Comparison of ENCODE assay signal across 9 mouse cellular contexts in the genomic region with DNA sequence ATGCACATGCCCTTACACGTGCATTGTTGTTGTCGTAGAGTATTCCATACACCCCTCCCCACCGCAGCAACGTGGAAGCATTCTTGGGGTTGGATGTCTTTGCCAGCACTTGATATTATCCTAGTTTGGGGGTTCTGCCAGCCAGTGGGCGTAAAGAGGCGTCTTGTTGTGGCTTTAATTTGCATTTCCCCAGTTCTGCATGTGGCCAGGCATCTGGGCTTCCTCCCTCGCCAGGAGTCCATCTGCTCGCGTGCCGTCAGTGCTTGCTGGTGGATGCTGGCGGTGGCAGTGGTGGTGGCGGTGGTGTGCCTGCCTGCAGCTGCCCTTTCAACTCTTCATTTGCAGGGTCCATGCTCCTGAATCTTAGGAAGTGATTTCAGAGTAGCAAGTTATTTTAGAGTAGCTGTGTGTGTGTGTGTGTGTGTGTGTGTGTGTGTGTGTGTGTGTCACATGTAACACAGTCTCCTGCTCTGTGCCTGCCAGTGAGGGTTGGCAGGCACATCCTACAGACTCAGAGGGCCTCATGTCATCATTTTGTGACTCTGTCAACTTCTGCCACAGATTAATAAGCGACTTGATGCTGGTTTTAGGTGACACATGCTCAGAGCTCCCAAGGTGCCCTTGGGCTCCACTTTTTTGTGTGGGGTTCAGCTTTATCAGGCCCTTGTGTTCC. TPM values are rescaled to one million over a fixed set of nuclear protein-coding genes. Genes with fewer than 3 reads are reported as not detected.
DNase-seq lines count a peak whose midpoint lies in the region; ATAC-seq and TF ChIP-seq lines count a peak whose summit lies in the region.
"Had no signal": no experiment of that assay in that cellular context is flagged by ENCODE, and none has a peak within 500 bp of the region (broad histone marks: within the 10 kb centered on the region; RNA-seq: fewer than 3 reads in every experiment).

No protein-coding gene starts in this region.

- WGBS in forebrain, embryonic 12.5 days: 72% methylated on average over 13 of the region's 13 CpGs
- 83% methylated on average over 13 of the region's 13 CpGs for WGBS in forebrain, embryonic 10.5 days

- no peak for ATAC-seq in forebrain, embryonic 12.5 days (ENCODE audit: low FRiP score)
- ATAC-seq in monocyte, adult 5-6 weeks (replicated peaks; ENCODE audit: insufficient number of reproducible peaks, low FRiP score, low TSS enrichment, poor library complexity, severe bottlenecking): no peak

- no peak overlapping the region for H3K4me3 ChIP-seq in forebrain, embryonic 12.5 days (replicated peaks)
- no peak overlapping the region for H3K4me3 ChIP-seq in forebrain, embryonic 10.5 days
- H3K4me3 ChIP-seq in CH12.LX (replicated peaks in 1 of 3; ENCODE audit: low read depth in 2 of 3, low read length in 2 of 3, poor library complexity in 1 of 3): no peak overlapping the region

- H3K4me1 ChIP-seq in forebrain, embryonic 12.5 days: peaks cover 18% of the 10 kb centered on the region
- peaks cover 9% of the 10 kb centered on the region for H3K4me1 ChIP-seq in forebrain, embryonic 10.5 days
- H3K4me1 ChIP-seq in CH12.LX (ENCODE audit: control insufficient read depth in 1 of 2, insufficient read depth in 2 of 2): no peaks in the 10 kb centered on the region; a peak in 1 of 4 replicates

- TF ChIP-seq RAD21 in CH12.LX (IDR thresholded peaks at IDR 0.05; ENCODE audit: low read depth, low read length): no peak

- H3K9me3 ChIP-seq in forebrain, embryonic 12.5 days: no peaks in the 10 kb centered on the region
- H3K9me3 ChIP-seq in forebrain, embryonic 10.5 days: no peaks in the 10 kb centered on the region
- no peaks in the 10 kb centered on the region for H3K9me3 ChIP-seq in CH12.LX (replicated peaks; ENCODE audit: low read length)

- no peak for DNase-seq in forebrain, embryonic 10.5 days (ENCODE audit: extremely low spot score, low spot score)
- DNase-seq in CH12.LX (ENCODE audit: extremely low read depth): no peak
- DNase-seq in frontal cortex, postnatal 10 days (ENCODE audit: low spot score in 2 of 2): peak; percentile 71 to 79
- peak; percentile 77 to 96 for DNase-seq in left cerebral cortex, adult 9 months (ENCODE audit: low spot score in 2 of 2)
- DNase-seq in ovary, postnatal 10 days (ENCODE audit: low spot score): no peak
- DNase-seq in c-Kit-positive CD71-positive TER-119-positive erythroid progenitor cells, embryonic 14.5 days (ENCODE audit: low spot score): no peak
- DNase-seq: kidney, postnatal 10 days had no signal

- no peaks in the 10 kb centered on the region for H3K27me3 ChIP-seq in forebrain, embryonic 12.5 days
- no peaks in the 10 kb centered on the region for H3K27me3 ChIP-seq in forebrain, embryonic 10.5 days (ENCODE audit: poor library complexity, severe bottlenecking)
- H3K27me3 ChIP-seq in CH12.LX (replicated peaks): peaks cover 74% of the 10 kb centered on the region

- no peaks in the 10 kb centered on the region for H3K79me2 ChIP-seq in CH12.LX (replicated peaks; ENCODE audit: control insufficient read depth, extremely low read depth, insufficient read depth, poor library complexity, severe bottlenecking)

- no peak overlapping the region for H3K4me2 ChIP-seq in forebrain, embryonic 12.5 days
- H3K4me2 ChIP-seq in CH12.LX (ENCODE audit: insufficient read depth, low read depth, poor library complexity, severe bottlenecking): no peak overlapping the region

- TF ChIP-seq EP300 in CH12.LX (IDR thresholded peaks at IDR 0.05; ENCODE audit: low read length): no peak

- in situ Hi-C loops in CH12.LX (cut with MboI; ENCODE audit: low pct_ligation_motif_present, low pct_unique_long_range_greater_than_20kb, low sequenced_read_pairs): no loop called here

- no peak for TF ChIP-seq CTCF in CH12.LX (conservative IDR thresholded peaks at IDR 0.05 in 1 of 2, IDR thresholded peaks at IDR 0.05 in 1 of 2; ENCODE audit: low read depth in 2 of 2, low read length in 2 of 2)

- H3K36me3 ChIP-seq in forebrain, embryonic 12.5 days (replicated peaks): no peaks in the 10 kb centered on the region
- H3K36me3 ChIP-seq in forebrain, embryonic 10.5 days (replicated peaks): no peaks in the 10 kb centered on the region
- no peaks in the 10 kb centered on the region for H3K36me3 ChIP-seq in CH12.LX (replicated peaks in 1 of 2; ENCODE audit: control insufficient read depth in 1 of 2, insufficient read depth in 1 of 2, low read length in 1 of 2)

- H3K9ac ChIP-seq in forebrain, embryonic 12.5 days: no peak overlapping the region
- no peak overlapping the region for H3K9ac ChIP-seq in CH12.LX (ENCODE audit: insufficient read depth, low read depth)

- no peak for TF ChIP-seq POLR2A in CH12.LX (IDR thresholded peaks at IDR 0.05; ENCODE audit: low read depth, low read length)

- peak overlapping the region; percentile 70 for H3K27ac ChIP-seq in forebrain, embryonic 12.5 days
- no peak overlapping the region for H3K27ac ChIP-seq in forebrain, embryonic 10.5 days
- no peak overlapping the region for H3K27ac ChIP-seq in CH12.LX (ENCODE audit: insufficient read depth, low read depth)

- dilution Hi-C loops in CH12.LX (cut with MboI; ENCODE audit: extremely low pct_ligation_motif_present, extremely low pct_unique_long_range_greater_than_20kb, low sequenced_read_pairs): no loop called here

TF ChIP-seq in CH12.LX, 34 proteins besides CTCF, POLR2A, EP300 and RAD21:
- TF ChIP-seq BHLHE40 (IDR thresholded peaks at IDR 0.05; ENCODE audit: low read depth, low read length): peak; percentile 42
- no peak for TF ChIP-seq JUND (conservative IDR thresholded peaks at IDR 0.05; ENCODE audit: low read depth, low read length)

RNA-seq across cellular contexts. Expression of a gene that starts 32.1 kb away (rescaled TPM):
- 94.7 and 96.2 TPM in 2 replicates for polyA plus RNA-seq in forebrain, embryonic 12.5 days (2016; fragmentation: Nextera tagmentation; extraction: Ambion mirVana)
- polyA plus RNA-seq in forebrain, embryonic 10.5 days (2016; fragmentation: Nextera tagmentation; extraction: Ambion mirVana): 73.0 and 75.0 TPM in 2 replicates
- 39.6 and 44.5 TPM in 2 replicates for total RNA-seq in CH12.LX (2012; rRNA removed)
- 22.9 and 26.5 TPM in 2 replicates for total RNA-seq in CH12.LX (2014; rRNA removed)
- 43.7 and 55.5 TPM in 2 replicates for polyA plus RNA-seq in CH12.LX (2012; ENCODE audit: insufficient read length, low read depth)
- 61.2 to 83.5 TPM (median 62.8 TPM) in 3 replicates for total RNA-seq in monocyte, adult 5-6 weeks (2017)

Comparison
In these comparisons a context has a peak if more than half of its experiments do, and no peak if none do; other contexts are left out.
1. DNase-seq: peak in frontal cortex, postnatal 10 days (2 of 2) and left cerebral cortex, adult 9 months (2 of 2); none in forebrain, embryonic 10.5 days (single experiment), CH12.LX (single experiment), ovary, postnatal 10 days (single experiment) and c-Kit-positive CD71-positive TER-119-positive erythroid progenitor cells, embryonic 14.5 days (single experiment).